Mouse (Mus musculus): Measurements from ENCODE around the gene Gemin5.
"Not testable (repeated sequence)": the region's sequence is repeated elsewhere in the genome, so short reads cannot be mapped to it uniquely, and the experiment has no call there.

The Gemin5 gene

GRCm38 (mm10) chr11:58168167-58168915 is at the start of gene Gemin5:
Gene Gemin5 (minus strand): TSS chr11:58168539.
- DNase-seq = peak; percentile 87

- no peak for DNase-seq
Observed at GRCm38 (mm10) chr11:58216823-58217222, 48.5 kb upstream of the Gemin5 start.

GRCm38 (mm10) chr11:58215814-58216213 is 47.5 kb upstream of the Gemin5 start:
- DNase-seq = no peak

- not testable (repeated sequence) for DNase-seq
Observed at GRCm38 (mm10) chr11:58215049-58215430, 46.7 kb upstream of the Gemin5 start.

- peak; percentile 46 for DNase-seq
Observed at GRCm38 (mm10) chr11:58214391-58215048, 46.2 kb upstream of the Gemin5 start.

- DNase-seq = no peak
Observed at GRCm38 (mm10) chr11:58213673-58214342, 45.5 kb upstream of the Gemin5 start.

- DNase-seq = no peak
Observed at GRCm38 (mm10) chr11:58211682-58212067, 43.3 kb upstream of the Gemin5 start.

GRCm38 (mm10) chr11:58211062-58211681 is 42.8 kb upstream of the Gemin5 start:
- no peak for DNase-seq

- no peak for DNase-seq
Observed at GRCm38 (mm10) chr11:58210321-58210886, 42.1 kb upstream of the Gemin5 start.

- DNase-seq = no peak
Observed at GRCm38 (mm10) chr11:58201052-58201451, 32.7 kb upstream of the Gemin5 start.

- DNase-seq = no peak
Observed at GRCm38 (mm10) chr11:58200226-58200625, 31.9 kb upstream of the Gemin5 start.

- peak; percentile 58 for DNase-seq
Observed at GRCm38 (mm10) chr11:58199229-58200037, 31.1 kb upstream of the Gemin5 start, which contains the start of the genes Igtp and Irgm2. Gene Igtp (plus strand): TSS chr11:58199556. Gene Irgm2 (plus strand): TSS chr11:58199618.

GRCm38 (mm10) chr11:58198663-58199062 is 30.3 kb upstream of the Gemin5 start:
- no peak for DNase-seq

- no peak for DNase-seq
Observed at GRCm38 (mm10) chr11:58193860-58194520, 25.7 kb upstream of the Gemin5 start.

- no peak for DNase-seq
Observed at GRCm38 (mm10) chr11:58193326-58193725, 25.0 kb upstream of the Gemin5 start.

GRCm38 (mm10) chr11:58189675-58190074 is 21.3 kb upstream of the Gemin5 start:
- no peak for DNase-seq

GRCm38 (mm10) chr11:58183579-58183978 is 15.2 kb upstream of the Gemin5 start:
- DNase-seq = no peak

- no peak for DNase-seq
Observed at GRCm38 (mm10) chr11:58180756-58181155, 12.4 kb upstream of the Gemin5 start.

- DNase-seq = not testable (repeated sequence)
Observed at GRCm38 (mm10) chr11:58179986-58180385, 11.6 kb upstream of the Gemin5 start.

GRCm38 (mm10) chr11:58179563-58179962 is 11.2 kb upstream of the Gemin5 start:
- peak; percentile 68 for DNase-seq

- DNase-seq = peak; percentile 94
Observed at GRCm38 (mm10) chr11:58171459-58172091, 3.2 kb upstream of the Gemin5 start, which contains the start of gene Mrpl22. Gene Mrpl22 (plus strand): TSS chr11:58171661.
